Mouse (Mus musculus) midbrain, postnatal 0 days (tissue): ENCODE data around the gene Asb18. TPM values are rescaled to one million over a fixed set of nuclear protein-coding genes. Genes with fewer than 3 reads are reported as not detected.

Source experiments
- ATAC-seq: fragments of 200-750 bp; cut with Nextera tagmentation; 2 replicates; pipeline ENCODE4 v1.8.0; 2017; ENCODE audit warnings: moderate number of reproducible peaks, mild to moderate bottlenecking, moderate TSS enrichment, moderate library complexity; ENCODE audit not compliant: low FRiP score
- DNase-seq: peaks from one replicate; pipeline ENCODE4 v3.0.0-alpha.2; 2015; ENCODE audit warnings: low spot score
- H3K27ac ChIP-seq: fragments of 300-500 bp; sonication (generic); 2 replicates; pipeline ENCODE4 v1.5.1; 2014; ENCODE audit warnings: low read depth, mild to moderate bottlenecking, low read length, mixed read lengths
- H3K27me3 ChIP-seq: fragments of 300-500 bp; sonication (generic); 2 replicates; pipeline ENCODE4 v1.6.1; 2014; ENCODE audit warnings: low read length, control low read depth, mixed read lengths; ENCODE audit not compliant: insufficient read depth
- H3K36me3 ChIP-seq: fragments of 300-500 bp; sonication (generic); 2 replicates; pipeline ENCODE4 v1.6.1; 2014; ENCODE audit warnings: low read length, control low read depth, mixed read lengths; ENCODE audit not compliant: insufficient read depth
- H3K4me1 ChIP-seq: fragments of 300-500 bp; sonication (generic); 2 replicates; pipeline ENCODE4 v1.6.1; 2014; ENCODE audit warnings: mild to moderate bottlenecking, control low read depth, antibody characterized with exemption, low read length, mixed read lengths; ENCODE audit not compliant: insufficient read depth
- H3K4me2 ChIP-seq: fragments of 300-500 bp; sonication (generic); 2 replicates; pipeline ENCODE4 v1.6.1; 2014; ENCODE audit warnings: low read depth, mild to moderate bottlenecking, low read length, mixed read lengths; ENCODE audit not compliant: poor library complexity, severe bottlenecking
- H3K4me3 ChIP-seq: fragments of 300-500 bp; sonication (generic); 2 replicates; pipeline ENCODE4 v1.5.1; 2014; ENCODE audit warnings: low read depth, mild to moderate bottlenecking, low read length, moderate library complexity
- H3K9ac ChIP-seq: fragments of 300-500 bp; sonication (generic); replicated peaks from 2 replicates; pipeline ENCODE4 v1.6.1; 2014; ENCODE audit warnings: mild to moderate bottlenecking, low read length, moderate library complexity, mixed read lengths; ENCODE audit not compliant: poor library complexity, severe bottlenecking
- H3K9me3 ChIP-seq: fragments of 300-500 bp; sonication (generic); 2 replicates; pipeline ENCODE4 v1.6.1; 2016; ENCODE audit warnings: low read length, control low read depth
- CTCF ChIP-seq: IDR thresholded peaks from 2 replicates; pipeline ENCODE4 v1.5.1; 2016; ENCODE audit warnings: antibody characterized with exemption, mild to moderate bottlenecking
- WGBS: fragments of 180-500 bp; shearing (Covaris S2); extraction: QIAGEN DNeasy Blood & Tissue Kit; methylation state at CpG from one replicate; pipeline ENCODE4 v1.1.7; 2014; 5-methylcytosine and 5-hydroxymethylcytosine counted together
- polyA plus RNA-seq: library from polyadenylated mRNA; unstranded; fragments of >200 nt; fragmentation: Nextera tagmentation; extraction: Ambion mirVana; gene quantifications from 2 replicates; pipeline ENCODE4 v1.2.1, GENCODE M21; 2015
- total RNA-seq: library from RNA; depleted of rRNA; stranded (reverse); fragments of >200 nt; gene quantifications from 2 replicates; pipeline ENCODE4 v1.2.3, GENCODE M21; 2014

Asb18 gene
- total and polyA plus RNA-seq, 2 experiments from 2014 or later: 0.39 to 1.6 TPM

GRCm38 (mm10) chr1:89998696-89999095, 15.8 kb downstream of the Asb18 start:
- ATAC-seq: no peak
- no peaks in the 10 kb centered on the region for H3K36me3 ChIP-seq
- no peaks in the 10 kb centered on the region for H3K9me3 ChIP-seq
- H3K4me3 ChIP-seq: no peak overlapping the region
- no peaks in the 10 kb centered on the region for H3K4me1 ChIP-seq
- WGBS: 79% methylated on average over 2 of the region's 2 CpGs
- H3K9ac ChIP-seq: no peak overlapping the region
- DNase-seq: no peak
- TF ChIP-seq CTCF: no peak
- peaks cover 7% of the 10 kb centered on the region for H3K27me3 ChIP-seq
- no peak overlapping the region for H3K4me2 ChIP-seq
- no peak overlapping the region for H3K27ac ChIP-seq

- no peak overlapping the region for H3K4me3 ChIP-seq
- 72% methylated on average over 7 of the region's 7 CpGs for WGBS
- no peak for TF ChIP-seq CTCF
- no peaks in the 10 kb centered on the region for H3K4me1 ChIP-seq
- no peaks in the 10 kb centered on the region for H3K36me3 ChIP-seq
- no peaks in the 10 kb centered on the region for H3K9me3 ChIP-seq
- no peak overlapping the region for H3K27ac ChIP-seq
- peaks cover 12% of the 10 kb centered on the region for H3K27me3 ChIP-seq
- H3K4me2 ChIP-seq: no peak overlapping the region
- no peak for DNase-seq
- H3K9ac ChIP-seq: no peak overlapping the region
- ATAC-seq: no peak
These were observed 16.4 kb downstream of the Asb18 start for GRCm38 (mm10) chr1:89998076-89998475.

DNA sequence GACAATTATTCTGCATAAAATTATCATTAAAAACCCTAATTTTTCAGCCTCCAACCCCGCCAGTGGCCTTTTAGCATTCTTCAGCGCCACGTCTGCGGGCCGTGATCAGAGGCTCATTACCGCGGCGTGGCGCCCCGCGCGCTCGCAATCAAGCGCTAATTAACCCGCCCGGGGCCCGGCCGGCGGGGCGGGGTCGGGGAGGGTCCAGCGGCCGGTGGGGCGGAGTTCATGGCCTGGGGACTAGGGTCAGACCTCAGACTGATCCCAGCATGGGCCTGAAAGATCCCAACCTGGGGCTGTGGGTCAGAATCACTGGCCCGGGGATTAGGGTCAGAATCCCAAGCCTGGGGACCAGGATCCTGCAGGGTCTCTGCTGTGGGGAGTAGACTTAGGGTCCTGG, 22.2 kb downstream of the Asb18 start:
- ATAC-seq (no peak), DNase-seq (no peak)
- H3K27me3 ChIP-seq: peaks cover 25% of the 10 kb centered on the region
- peak overlapping the region; percentile 35 for H3K4me2 ChIP-seq
- TF ChIP-seq CTCF: no peak
- peak overlapping the region; percentile 17; the same call in 1 of the 2 replicates for H3K4me3 ChIP-seq
- H3K9me3 ChIP-seq: no peaks in the 10 kb centered on the region
- 0 out of 2 replicates have a peak overlapping the region, but pooled peaks have one; percentile 19 for H3K9ac ChIP-seq
- no peak overlapping the region for H3K27ac ChIP-seq
- H3K4me1 ChIP-seq: peaks cover 3% of the 10 kb centered on the region; the same call in 1 of the 2 replicates
- H3K36me3 ChIP-seq: no peaks in the 10 kb centered on the region
- WGBS: 3% methylated on average over 25 of the region's 25 CpGs

GRCm38 (mm10) chr1:89977261-89977660, 37.2 kb downstream of the Asb18 start:
- H3K27ac ChIP-seq: no peak overlapping the region
- no peak overlapping the region for H3K4me3 ChIP-seq
- H3K4me1 ChIP-seq: no peaks in the 10 kb centered on the region
- DNase-seq: no peak
- H3K4me2 ChIP-seq: no peak overlapping the region
- TF ChIP-seq CTCF: no peak
- no peaks in the 10 kb centered on the region for H3K36me3 ChIP-seq
- WGBS: 90% methylated on average over 8 of the region's 8 CpGs
- no peak overlapping the region for H3K9ac ChIP-seq
- H3K27me3 ChIP-seq: no peaks in the 10 kb centered on the region
- no peaks in the 10 kb centered on the region for H3K9me3 ChIP-seq
- no peak for ATAC-seq

- TF ChIP-seq CTCF: no peak
- WGBS: 72% methylated on average over 8 of the region's 8 CpGs
- H3K27me3 ChIP-seq: peaks cover 4% of the 10 kb centered on the region; the same call in 1 of the 2 replicates
- no peak overlapping the region for H3K9ac ChIP-seq
- no peak overlapping the region for H3K4me3 ChIP-seq
- H3K36me3 ChIP-seq: no peaks in the 10 kb centered on the region
- H3K4me1 ChIP-seq: no peaks in the 10 kb centered on the region
- ATAC-seq (no peak), DNase-seq (no peak)
- no peak overlapping the region for H3K27ac ChIP-seq
- no peak overlapping the region for H3K4me2 ChIP-seq
- H3K9me3 ChIP-seq: no peaks in the 10 kb centered on the region
These were observed 38.1 kb downstream of the Asb18 start for GRCm38 (mm10) chr1:89976411-89976810.

GRCm38 (mm10) chr1:89974541-89974940, 39.9 kb downstream of the Asb18 start:
- no peak for DNase-seq
- Histone ChIP-seq H3K9me3 (no peaks in the 10 kb centered on the region), H3K9ac (no peak overlapping the region), H3K27ac (no peak overlapping the region), H3K27me3 (peaks cover 14% of the 10 kb centered on the region), H3K36me3 (no peaks in the 10 kb centered on the region), H3K4me2 (no peak overlapping the region), H3K4me3 (no peak overlapping the region), H3K4me1 (no peaks in the 10 kb centered on the region)
- TF ChIP-seq CTCF: no peak
- WGBS: 71% methylated on average over 8 of the region's 8 CpGs
- no peak for ATAC-seq
